Mouse (Mus musculus) adrenal gland (tissue): ENCODE results near the gene Mypop.

Source experiments
- intact Hi-C: fragments of 180-260 bp; cut with DNase I; formaldehyde crosslinking; loops from one replicate; pipeline ENCODE4 v1.15.1; 2025
- long read RNA-seq, 2 experiments: library from polyadenylated mRNA; unstranded; transcript quantifications; one replicate each; pipeline ENCODE4 v2.0.0; 2020; ENCODE audit warnings: borderline replicate concordance in 1 of 2; ENCODE audit not compliant: insufficient replicate concordance in 1 of 2

The Mypop gene
- long read RNA-seq, experiment 1, partial matches to known transcripts = 0 of 1 reads
- long read RNA-seq, experiment 1, other reads (novel, unspliced or antisense) = 1 of 1 reads
- long read RNA-seq, experiment 2, partial matches to known transcripts = 0 of 2 reads
- long read RNA-seq, experiment 2, other reads (novel, unspliced or antisense) = 2 of 2 reads

- intact Hi-C loops = no loop called here
Observed at GRCm38 (mm10) chr7:18990601-18991295, at the start of gene Mypop. Gene Mypop (plus strand): TSS chr7:18991245.

- intact Hi-C loops = no loop called here
Observed at GRCm38 (mm10) chr7:18942376-18942775, 48.7 kb upstream of the Mypop start.

GRCm38 (mm10) chr7:18942815-18943214 lies 48.2 kb upstream of the Mypop start:
- intact Hi-C loops = no loop called here

GRCm38 (mm10) chr7:18948151-18948550 lies 42.9 kb upstream of the Mypop start:
- intact Hi-C loops = no loop called here

- intact Hi-C loops = loop anchor here (2.0 to 5.0 kb wide), 2 partner anchors 23 to 43 kb away; no protein-coding TSS in a partner anchor
Observed at GRCm38 (mm10) chr7:18949781-18950522, 41.1 kb upstream of the Mypop start.

- intact Hi-C loops = loop anchor here (2.0 to 5.0 kb wide), 2 partner anchors 24 to 43 kb away; no protein-coding TSS in a partner anchor
Observed at GRCm38 (mm10) chr7:18950523-18951315, 40.3 kb upstream of the Mypop start.

GRCm38 (mm10) chr7:18951397-18951796 lies 39.6 kb upstream of the Mypop start:
- intact Hi-C loops = loop anchor here (2.0 to 5.0 kb wide), 2 partner anchors 25 to 44 kb away; no protein-coding TSS in a partner anchor

- intact Hi-C loops = no loop called here
Observed at GRCm38 (mm10) chr7:18957569-18958383, 33.3 kb upstream of the Mypop start.

GRCm38 (mm10) chr7:18958384-18958766 lies 32.7 kb upstream of the Mypop start:
- intact Hi-C loops = no loop called here

GRCm38 (mm10) chr7:18959446-18959845 lies 31.6 kb upstream of the Mypop start:
- intact Hi-C loops = no loop called here

- intact Hi-C loops = no loop called here
Observed at GRCm38 (mm10) chr7:18962171-18962792, 28.8 kb upstream of the Mypop start.

- intact Hi-C loops = no loop called here
Observed at GRCm38 (mm10) chr7:18962795-18963194, 28.2 kb upstream of the Mypop start.

GRCm38 (mm10) chr7:18963294-18963843 lies 27.7 kb upstream of the Mypop start:
- intact Hi-C loops = no loop called here

- intact Hi-C loops = loop anchor here (5.0 kb wide), 1 partner anchor 68 kb away; no protein-coding TSS in a partner anchor
Observed at GRCm38 (mm10) chr7:18965312-18965711, 25.7 kb upstream of the Mypop start.

- intact Hi-C loops = loop anchor here (5.0 kb wide), 1 partner anchor 70 kb away; no protein-coding TSS in a partner anchor
Observed at GRCm38 (mm10) chr7:18967603-18968002, 23.4 kb upstream of the Mypop start.

GRCm38 (mm10) chr7:18970956-18971355 lies 20.1 kb upstream of the Mypop start:
- intact Hi-C loops = no loop called here

- intact Hi-C loops = no loop called here
Observed at GRCm38 (mm10) chr7:18978381-18978780, 12.7 kb upstream of the Mypop start.

GRCm38 (mm10) chr7:18986503-18986902 lies 4.5 kb upstream of the Mypop start:
- intact Hi-C loops = no loop called here

GRCm38 (mm10) chr7:18987100-18987499 lies 3.9 kb upstream of the Mypop start, which contains the start of gene Nanos2:
Gene Nanos2 (plus strand): TSS chr7:18987400.
- intact Hi-C loops = no loop called here
